Mouse (Mus musculus): ENCODE measurements around the gene Cisd1.
"Not testable (repeated sequence)": the region's sequence is repeated elsewhere in the genome, so short reads cannot be mapped to it uniquely, and the experiment has no call there.

Gene Cisd1

DNA sequence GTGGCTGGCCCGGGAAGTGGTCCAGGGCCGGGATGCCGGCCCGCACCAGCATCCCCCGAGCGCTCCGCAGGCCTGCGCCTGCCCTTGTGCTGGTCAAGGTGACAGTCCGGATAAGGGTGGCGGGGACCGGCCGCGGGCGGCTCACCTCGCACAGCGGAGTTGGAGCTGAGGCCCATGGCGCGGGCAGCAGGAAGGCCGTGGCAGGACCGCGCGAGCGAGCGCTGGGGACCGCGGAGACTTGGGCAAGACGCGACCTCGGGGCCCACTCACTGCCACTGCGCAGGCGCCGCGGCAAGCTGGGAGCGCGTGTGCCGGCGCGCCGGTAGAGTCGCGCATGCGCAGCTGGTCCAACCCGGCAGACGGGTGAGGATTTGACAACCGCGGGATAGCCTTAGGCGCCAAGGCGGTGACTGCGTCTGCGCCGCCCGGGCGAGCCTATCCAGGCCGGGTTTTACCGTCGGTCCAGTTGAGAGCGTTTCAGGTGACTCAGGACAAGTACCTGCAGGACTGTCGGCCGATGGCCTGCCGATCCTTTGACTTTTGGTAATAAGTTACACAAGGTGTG lies at the start of gene Cisd1:
TSS of gene Cisd1 (minus strand) at position 376 of the 565 bp plus-strand sequence.
- peak; percentile 71 to 83 for DNase-seq (ENCODE audit: low read depth in 1 of 2, low spot score in 2 of 2)

DNA sequence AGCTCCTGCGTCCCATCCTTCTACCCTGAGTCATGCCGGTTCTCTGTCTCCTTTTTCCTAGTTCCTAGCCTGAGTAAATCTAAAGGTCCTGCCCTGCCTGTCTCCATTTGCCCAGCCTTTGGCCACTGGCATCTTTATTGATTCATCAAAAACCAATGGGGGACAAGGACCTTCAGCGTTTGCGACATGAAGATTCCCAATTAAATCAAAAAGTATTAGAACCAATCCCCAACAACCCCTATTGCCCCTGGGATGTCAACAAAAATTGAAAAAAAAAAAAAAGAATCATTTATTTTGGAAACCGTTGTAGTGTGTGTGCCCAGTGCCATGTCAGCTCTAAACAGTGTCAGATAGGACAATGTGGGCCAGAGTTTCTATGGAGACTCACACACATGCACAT lies 44.6 kb upstream of the Cisd1 start:
- DNase-seq (ENCODE audit: low read depth in 1 of 2, low spot score in 2 of 2) = no peak

- DNase-seq (ENCODE audit: low read depth in 1 of 2, low spot score in 2 of 2) = no peak
Measured at GRCm38 (mm10) chr10:71384159-71385044, 39.6 kb upstream of the Cisd1 start.

DNA sequence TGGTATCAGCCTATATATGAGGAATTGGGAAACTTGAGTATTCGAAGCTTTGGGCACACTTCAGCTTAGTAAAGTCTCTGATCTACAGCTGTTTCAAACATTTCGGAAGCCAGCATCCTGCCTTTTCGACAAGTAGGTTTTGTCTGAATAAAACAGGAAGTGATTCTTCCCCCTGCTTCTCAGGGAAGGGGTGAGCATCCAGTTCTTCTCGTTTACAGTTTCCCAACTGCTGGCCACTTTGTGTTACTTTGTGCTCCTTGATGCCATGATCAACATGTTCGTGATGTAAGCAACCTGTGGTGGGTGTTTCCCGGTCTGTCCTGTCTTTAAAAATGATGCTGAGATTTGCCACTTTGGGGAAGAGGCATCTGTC lies 38.8 kb upstream of the Cisd1 start:
- DNase-seq (ENCODE audit: low read depth in 1 of 2, low spot score in 2 of 2) = not testable (repeated sequence)

DNA sequence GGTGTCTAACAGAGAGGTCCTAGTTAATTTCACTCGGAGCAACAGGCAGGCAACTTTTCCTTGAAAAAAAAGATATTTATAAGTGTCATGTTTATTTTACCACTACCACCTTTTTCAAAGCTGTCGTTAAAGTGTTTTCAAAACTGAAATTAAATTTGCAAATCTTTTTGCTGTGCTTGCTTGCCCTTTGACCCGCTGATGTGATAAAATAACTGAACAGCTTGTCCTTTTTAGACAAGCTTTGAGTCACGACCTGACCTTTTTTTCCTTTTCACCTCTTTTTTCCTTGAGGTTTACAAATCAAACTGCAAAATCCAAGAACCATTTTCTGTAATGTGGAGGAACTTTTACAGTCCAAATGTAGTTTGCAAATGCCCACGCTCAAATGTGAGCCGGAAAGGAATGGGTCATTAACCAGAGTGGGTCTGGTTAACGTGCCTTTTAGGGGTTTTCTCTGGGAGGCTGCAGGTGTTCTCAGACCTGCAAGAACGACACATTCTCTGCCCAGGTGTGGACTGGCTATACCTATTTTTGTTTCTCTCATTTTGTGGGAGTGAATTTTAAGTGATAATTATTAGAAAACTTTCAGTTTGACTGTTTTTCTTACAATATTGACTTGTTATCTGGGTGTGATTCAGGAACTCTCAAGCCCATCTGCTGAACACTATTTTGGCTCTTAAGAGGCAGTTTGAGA lies 38.3 kb upstream of the Cisd1 start:
- DNase-seq (ENCODE audit: low read depth in 1 of 2, low spot score in 2 of 2) = no peak

GRCm38 (mm10) chr10:71382109-71382508 lies 37.4 kb upstream of the Cisd1 start:
- DNase-seq (ENCODE audit: low read depth in 1 of 2, low spot score in 2 of 2) = no peak

GRCm38 (mm10) chr10:71381471-71382033 lies 36.8 kb upstream of the Cisd1 start:
- no peak for DNase-seq (ENCODE audit: low read depth in 1 of 2, low spot score in 2 of 2)

DNA sequence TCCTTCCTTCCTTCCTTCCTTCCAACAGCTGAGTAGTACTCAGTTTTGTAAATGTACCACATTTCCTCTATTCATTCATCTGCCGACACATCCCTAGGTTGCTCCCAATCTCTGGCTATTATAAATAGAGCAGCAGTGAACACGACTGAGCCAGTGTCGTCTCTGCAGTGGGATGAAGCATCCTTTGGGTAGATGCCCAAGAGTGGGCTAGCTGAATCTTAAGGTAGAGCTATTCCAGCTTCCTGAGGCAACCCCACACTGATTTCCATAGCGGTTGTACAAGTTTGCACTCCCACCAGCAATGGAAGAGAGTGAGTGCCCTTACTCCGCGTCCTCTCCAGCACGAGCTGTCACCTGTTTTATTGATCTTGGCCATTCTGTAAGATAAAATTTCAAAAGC lies 35.7 kb upstream of the Cisd1 start:
- no peak for DNase-seq (ENCODE audit: low read depth in 1 of 2, low spot score in 2 of 2)

DNA sequence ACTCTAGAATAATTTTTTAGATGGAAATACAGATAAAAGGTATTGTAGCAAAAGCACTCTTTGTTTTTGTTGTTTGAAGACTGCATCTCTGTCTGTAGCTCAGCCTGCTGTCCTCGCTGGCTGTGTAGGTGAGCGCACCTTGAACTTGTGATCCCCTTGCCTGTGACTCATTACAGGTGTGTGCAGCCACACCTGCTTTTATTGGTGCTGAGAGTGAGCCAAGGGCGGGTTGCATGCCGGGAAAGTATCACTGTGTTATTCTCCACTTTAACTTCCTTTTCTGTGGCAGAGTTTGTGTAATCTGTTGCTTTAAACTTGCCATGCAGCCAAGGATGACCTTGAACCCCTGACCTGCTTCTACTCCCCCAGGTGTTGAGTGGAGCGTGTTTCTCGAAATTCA lies 31.3 kb upstream of the Cisd1 start:
- no peak for DNase-seq (ENCODE audit: low read depth in 1 of 2, low spot score in 2 of 2)

DNA sequence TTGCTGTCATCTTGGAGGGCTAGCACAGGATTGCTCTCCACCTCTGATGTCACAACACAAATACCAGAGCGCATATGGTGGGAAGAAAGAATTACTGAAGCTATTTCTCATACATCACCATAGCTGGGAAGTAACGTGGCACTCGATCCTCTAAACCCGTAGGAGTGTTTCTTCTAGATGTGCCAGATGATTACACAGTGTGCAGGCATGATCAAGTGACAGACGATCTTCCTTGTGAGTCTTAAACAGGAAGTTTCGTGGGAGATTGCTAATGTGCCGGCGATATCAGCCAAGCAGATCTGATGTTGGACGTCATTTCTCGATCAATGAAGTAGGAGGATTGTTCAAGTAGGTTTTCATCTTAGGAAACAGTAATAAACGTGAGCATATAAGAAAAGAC lies 29.0 kb upstream of the Cisd1 start:
- DNase-seq (ENCODE audit: low read depth in 1 of 2, low spot score in 2 of 2) = no peak

GRCm38 (mm10) chr10:71371881-71372280 lies 27.1 kb upstream of the Cisd1 start:
- no peak for DNase-seq (ENCODE audit: low read depth in 1 of 2, low spot score in 2 of 2)

GRCm38 (mm10) chr10:71369466-71369865 lies 24.7 kb upstream of the Cisd1 start:
- peak; percentile 32 to 52 for DNase-seq (ENCODE audit: low read depth in 1 of 2, low spot score in 2 of 2)

GRCm38 (mm10) chr10:71368128-71368940 lies 23.6 kb upstream of the Cisd1 start:
- DNase-seq (ENCODE audit: low read depth in 1 of 2, low spot score in 2 of 2) = no peak

- no peak for DNase-seq (ENCODE audit: low read depth in 1 of 2, low spot score in 2 of 2)
Measured at GRCm38 (mm10) chr10:71363858-71364257, 19.1 kb upstream of the Cisd1 start.

DNA sequence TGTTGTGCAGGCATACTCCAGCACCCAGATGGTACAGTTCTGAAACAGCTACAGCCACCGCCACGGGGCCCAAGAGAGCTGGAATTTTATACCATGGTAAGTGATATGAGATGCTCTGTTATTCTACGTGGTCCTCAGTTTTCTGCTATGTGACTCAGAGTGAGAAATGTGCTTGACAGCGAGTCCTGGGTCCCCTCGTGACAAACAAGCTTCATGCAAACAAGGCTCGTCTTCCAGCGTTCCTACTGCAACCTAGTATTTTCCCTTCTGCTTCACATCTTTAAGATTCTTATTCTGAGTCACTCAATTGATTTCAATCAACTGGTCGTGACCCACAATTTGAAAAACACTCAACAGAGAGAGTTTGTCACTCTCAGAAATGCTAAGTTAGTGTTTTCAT lies 18.7 kb upstream of the Cisd1 start:
- DNase-seq (ENCODE audit: low read depth in 1 of 2, low spot score in 2 of 2) = no peak

DNA sequence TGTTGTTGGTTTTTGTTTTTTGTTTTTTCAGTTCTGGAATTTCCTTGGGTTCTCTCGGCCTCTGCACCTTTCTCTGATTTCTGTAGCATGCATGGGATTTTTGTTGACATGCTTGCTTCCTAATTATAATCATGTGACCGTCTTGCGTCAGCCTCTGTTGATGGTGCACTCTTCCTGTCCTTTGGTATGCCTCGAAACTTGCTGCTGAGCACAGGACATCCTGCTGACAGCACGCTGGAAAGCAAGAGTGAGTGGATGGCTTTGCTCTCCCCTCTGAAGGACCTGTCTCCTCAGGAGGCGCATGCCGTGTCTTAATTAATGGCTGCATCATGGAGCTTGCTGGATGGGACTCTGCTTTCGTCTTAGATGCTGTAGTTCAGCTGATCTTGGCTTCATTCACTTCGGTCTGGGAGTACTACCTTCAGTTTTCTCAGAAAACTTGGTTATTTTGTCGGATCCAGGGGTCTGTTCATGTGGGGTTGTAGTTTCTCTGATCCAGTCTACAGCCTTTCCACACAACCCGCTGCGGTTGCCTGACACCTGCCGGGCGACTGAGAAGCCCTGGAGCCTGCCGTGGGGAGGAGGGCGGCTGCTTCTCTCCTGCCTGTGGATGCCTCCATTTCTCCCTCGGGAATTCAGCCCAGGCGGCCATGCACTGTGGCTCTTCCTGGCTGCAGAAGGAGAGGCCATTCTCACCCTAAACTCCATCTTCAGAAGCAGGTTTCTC lies 17.2 kb upstream of the Cisd1 start:
- no peak for DNase-seq (ENCODE audit: low read depth in 1 of 2, low spot score in 2 of 2)

- DNase-seq (ENCODE audit: low read depth in 1 of 2, low spot score in 2 of 2) = no peak
Measured at GRCm38 (mm10) chr10:71361044-71361443, 16.3 kb upstream of the Cisd1 start.

DNA sequence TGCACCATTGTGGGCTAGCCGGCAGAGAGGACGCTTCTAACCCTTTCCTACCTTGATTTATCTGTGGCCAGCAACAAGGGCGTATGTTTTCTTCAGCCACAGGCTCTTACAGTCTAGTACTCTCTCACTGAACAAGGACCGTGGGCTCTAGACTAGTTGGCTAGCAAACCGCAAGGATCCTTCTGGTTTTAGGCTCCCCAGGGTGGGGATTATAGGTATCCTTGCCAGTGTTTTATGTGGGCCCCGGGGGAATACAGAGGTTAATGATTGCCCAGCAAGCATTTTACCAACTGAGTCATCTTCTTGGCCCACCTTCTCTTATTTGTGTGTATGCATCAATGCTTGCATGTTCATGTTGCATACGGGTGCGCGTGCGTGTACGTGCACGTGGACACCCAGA lies 10.2 kb upstream of the Cisd1 start:
- DNase-seq (ENCODE audit: low read depth in 1 of 2, low spot score in 2 of 2) = no peak

DNA sequence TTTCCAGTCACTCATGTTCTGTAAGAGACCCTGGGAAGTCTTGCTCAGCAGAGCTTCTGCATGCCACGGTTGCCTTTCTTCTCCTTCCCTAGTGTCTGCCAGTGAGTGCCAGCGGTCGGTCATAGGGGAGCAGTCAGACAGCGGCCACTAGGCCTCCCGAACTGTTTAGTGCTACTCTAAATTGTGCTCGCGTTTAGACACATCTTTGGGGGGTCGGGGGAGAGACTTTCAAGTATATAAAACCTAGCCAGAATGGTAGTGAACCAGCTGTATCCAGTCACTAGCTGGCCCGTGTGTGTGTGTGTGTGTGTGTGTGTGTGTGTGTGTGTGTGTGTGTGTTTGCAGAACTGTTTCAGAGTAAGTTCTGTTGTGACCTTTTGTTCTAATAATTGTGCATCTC lies 9.1 kb upstream of the Cisd1 start:
- no peak for DNase-seq (ENCODE audit: low read depth in 1 of 2, low spot score in 2 of 2)

- DNase-seq (ENCODE audit: low read depth in 1 of 2, low spot score in 2 of 2) = no peak
Measured at GRCm38 (mm10) chr10:71351301-71351700, 6.5 kb upstream of the Cisd1 start.
